ENCODE assay signal across 9 mouse cellular contexts in genomic region chr17:17404811-17405544, GRCm38 (mm10). TPM values are rescaled to one million over a fixed set of nuclear protein-coding genes. Genes with fewer than 3 reads are reported as not detected.
DNase-seq lines count a peak whose midpoint lies in the region; ATAC-seq and TF ChIP-seq lines count a peak whose summit lies in the region.
"Had no signal": no experiment of that assay in that cellular context is flagged by ENCODE, and none has a peak within 500 bp of the region (broad histone marks: within the 10 kb centered on the region; RNA-seq: fewer than 3 reads in every experiment).

No protein-coding gene starts in this region.

- H3K4me2 ChIP-seq in hindbrain, postnatal 0 days (ENCODE audit: low read depth, low read length): peak overlapping the region; percentile 48; the same call in 1 of the 2 replicates

- TF ChIP-seq CTCF in hindbrain, postnatal 0 days (IDR thresholded peaks at IDR 0.05; ENCODE audit: low read depth): no peak

- peaks cover 6% of the 10 kb centered on the region; the same call in 1 of the 2 replicates for H3K36me3 ChIP-seq in embryonic facial prominence, embryonic 10.5 days (replicated peaks)
- H3K36me3 ChIP-seq in hindbrain, postnatal 0 days (ENCODE audit: insufficient read depth, low read length): no peaks in the 10 kb centered on the region

- H3K4me3 ChIP-seq in embryonic facial prominence, embryonic 10.5 days: peak overlapping the region; percentile 46
- no peak overlapping the region for H3K4me3 ChIP-seq in hindbrain, postnatal 0 days (ENCODE audit: low read length)

- peak; percentile 25 to 39 for DNase-seq in left cerebral cortex, adult 18-20 months (ENCODE audit: low spot score in 2 of 2)
- DNase-seq in left cerebral cortex, postnatal 36 days (ENCODE audit: low spot score in 2 of 2): no peak
- peak; percentile 35 for DNase-seq in embryonic facial prominence, embryonic 10.5 days (ENCODE audit: low spot score)
- no peak for DNase-seq in hindbrain, postnatal 0 days (ENCODE audit: low spot score)
- peak; percentile 37 for DNase-seq in naive thymus-derived CD4-positive, alpha-beta T cell, adult 2 months (ENCODE audit: low read depth)
- no peak for DNase-seq in cerebellum, postnatal 36 days
- DNase-seq in testis, postnatal 10 days (ENCODE audit: low spot score): no peak
- no peak for DNase-seq in lung, postnatal 14 days

- H3K4me1 ChIP-seq in embryonic facial prominence, embryonic 10.5 days: peaks cover 58% of the 10 kb centered on the region
- H3K4me1 ChIP-seq in hindbrain, postnatal 0 days (ENCODE audit: insufficient read depth, low read length): no peaks in the 10 kb centered on the region

- no peaks in the 10 kb centered on the region for H3K9me3 ChIP-seq in embryonic facial prominence, embryonic 10.5 days
- no peaks in the 10 kb centered on the region for H3K9me3 ChIP-seq in hindbrain, postnatal 0 days (ENCODE audit: low read length)

- WGBS in embryonic facial prominence, embryonic 10.5 days: 39% methylated on average over 8 of the region's 8 CpGs
- WGBS in hindbrain, postnatal 0 days: 28% methylated on average over 8 of the region's 8 CpGs

- intact Hi-C loops in left cerebral cortex, postnatal 36 days (cut with DNase I): loop anchor here (5.0 kb wide), 1 partner anchor 422 kb away; the partner anchor contains the start of gene Spaca6

- no peak overlapping the region for H3K9ac ChIP-seq in hindbrain, postnatal 0 days (replicated peaks; ENCODE audit: low read length)

- no peak for ATAC-seq in hindbrain, postnatal 0 days

- peak overlapping the region; percentile 79 for H3K27ac ChIP-seq in embryonic facial prominence, embryonic 10.5 days (replicated peaks)
- H3K27ac ChIP-seq in hindbrain, postnatal 0 days: no peak overlapping the region
- H3K27ac ChIP-seq: macrophage had no signal

- no peaks in the 10 kb centered on the region for H3K27me3 ChIP-seq in embryonic facial prominence, embryonic 10.5 days (replicated peaks; ENCODE audit: low read depth, poor library complexity, severe bottlenecking)
- H3K27me3 ChIP-seq in hindbrain, postnatal 0 days (ENCODE audit: insufficient read depth, low read length): no peaks in the 10 kb centered on the region

RNA-seq across cellular contexts. Expression of gene Lix1, which starts 2.5 kb away (rescaled TPM):
- 10 to 100 TPM; 55.2 to 62.4 TPM for total RNA-seq in left cerebral cortex, adult 18-20 months (2021)
- 10 to 100 TPM; 64.0 to 72.6 TPM for total RNA-seq in left cerebral cortex, postnatal 36 days (2021)
- 74.4 and 83.9 TPM in 2 replicates for polyA plus RNA-seq in embryonic facial prominence, embryonic 10.5 days (2016; fragmentation: Nextera tagmentation; extraction: Ambion mirVana)
- total RNA-seq in hindbrain, postnatal 0 days (2014; rRNA removed): 9.9 and 11.2 TPM in 2 replicates
- 11.9 and 13.5 TPM in 2 replicates for polyA plus RNA-seq in hindbrain, postnatal 0 days (2015; fragmentation: Nextera tagmentation; extraction: Ambion mirVana)

RNA-seq across cellular contexts. Expression of gene Riok2, which starts 30.9 kb away (rescaled TPM):
- total RNA-seq in left cerebral cortex, adult 18-20 months (2021): 10 to 100 TPM; 17.6 to 18.2 TPM
- 10 to 100 TPM; 17.2 to 19.0 TPM for total RNA-seq in left cerebral cortex, postnatal 36 days (2021)
- 36.0 and 37.3 TPM in 2 replicates for polyA plus RNA-seq in embryonic facial prominence, embryonic 10.5 days (2016; fragmentation: Nextera tagmentation; extraction: Ambion mirVana)
- 19.0 and 36.7 TPM in 2 replicates for total RNA-seq in hindbrain, postnatal 0 days (2014; rRNA removed)
- polyA plus RNA-seq in hindbrain, postnatal 0 days (2015; fragmentation: Nextera tagmentation; extraction: Ambion mirVana): 15.0 and 19.2 TPM in 2 replicates

Comparison
In these comparisons a context has a peak if more than half of its experiments do, and no peak if none do; other contexts are left out.
1. DNase-seq: peak in left cerebral cortex, adult 18-20 months (2 of 2), embryonic facial prominence, embryonic 10.5 days (single experiment) and naive thymus-derived CD4-positive, alpha-beta T cell, adult 2 months (single experiment); none in left cerebral cortex, postnatal 36 days (0 of 2), hindbrain, postnatal 0 days (single experiment), cerebellum, postnatal 36 days (0 of 2), testis, postnatal 10 days (single experiment) and lung, postnatal 14 days (single experiment).